Mouse (Mus musculus): ENCODE measurements at regions not wholly inside any gene's neighbourhood (a gene's known extent, or its start where the extent isn't known, plus 50 kb on each side); places are given as distances from the start of the nearest gene placed in this dataset.

- no peak for TF ChIP-seq POLR2A (IDR thresholded peaks at IDR 0.05; ENCODE audit: extremely low read depth, insufficient read depth, low read length)
- TF ChIP-seq CTCF (IDR thresholded peaks at IDR 0.05; ENCODE audit: low read depth, low read length): no peak
Observed at GRCm38 (mm10) chr16:55571106-55571505, 267.6 kb downstream of the Nfkbiz start.
